Mouse (Mus musculus): ENCODE results near the gene Ppp1r1c. TPM values are rescaled to one million over a fixed set of nuclear protein-coding genes. Genes with fewer than 3 reads are reported as not detected.

Ppp1r1c gene
- total RNA-seq, 2 experiments from 2014 or later = 0.85 TPM; not detected in 1

GRCm38 (mm10) chr2:79741966-79742365 is 34.4 kb downstream of the Ppp1r1c start:
- DNase-seq (ENCODE audit: low spot score in 2 of 2) = no peak

DNA sequence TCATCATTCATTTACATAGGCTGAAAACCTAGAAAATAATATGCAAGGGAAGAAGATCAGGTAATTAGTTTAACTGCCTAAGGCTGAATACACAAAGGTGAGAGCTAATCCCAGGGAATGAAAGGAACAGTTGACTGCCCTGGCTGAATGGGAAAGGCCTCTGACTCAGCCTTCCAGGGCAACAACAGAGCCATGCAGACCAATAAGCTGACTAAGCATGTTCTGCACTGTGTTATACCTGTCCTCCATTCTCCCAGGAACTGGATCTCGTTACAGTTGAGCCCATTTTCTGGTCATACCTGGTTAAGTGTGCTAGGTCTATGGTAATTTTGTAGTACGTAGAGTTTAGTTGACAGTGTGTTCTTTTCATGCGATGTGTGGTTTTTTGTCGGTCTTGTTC is 36.6 kb downstream of the Ppp1r1c start:
- no peak for DNase-seq (ENCODE audit: low spot score in 2 of 2)

- DNase-seq (ENCODE audit: low spot score in 2 of 2) = no peak
Observed at GRCm38 (mm10) chr2:79751685-79752084, 44.1 kb downstream of the Ppp1r1c start.

- peak in 1 of 2 experiments; percentile 42 for DNase-seq (ENCODE audit: low spot score in 2 of 2)
Observed at GRCm38 (mm10) chr2:79760018-79760417, 52.4 kb downstream of the Ppp1r1c start.

GRCm38 (mm10) chr2:79762723-79763388 is 55.3 kb downstream of the Ppp1r1c start:
- no peak for DNase-seq (ENCODE audit: low spot score in 2 of 2)

DNA sequence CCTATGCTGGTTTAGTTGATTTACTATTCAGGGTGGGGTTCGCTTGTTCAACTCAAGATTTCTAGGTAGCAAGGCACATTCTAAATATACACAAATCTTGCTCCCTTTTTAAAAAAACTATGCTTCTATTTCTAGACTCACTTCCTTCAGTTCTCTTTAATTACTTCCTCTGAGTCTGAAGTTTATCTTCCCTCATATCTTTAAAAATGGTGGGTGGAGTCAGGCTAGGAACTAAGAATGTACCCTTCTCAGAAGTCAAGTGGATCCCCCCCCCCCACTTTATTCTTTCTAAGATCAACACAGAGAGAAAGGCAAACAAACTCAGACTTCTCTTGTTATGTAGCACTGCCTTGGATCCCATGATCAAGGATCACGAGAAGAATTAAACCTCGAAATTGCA is 57.5 kb downstream of the Ppp1r1c start:
- no peak for DNase-seq (ENCODE audit: low spot score in 2 of 2)

DNA sequence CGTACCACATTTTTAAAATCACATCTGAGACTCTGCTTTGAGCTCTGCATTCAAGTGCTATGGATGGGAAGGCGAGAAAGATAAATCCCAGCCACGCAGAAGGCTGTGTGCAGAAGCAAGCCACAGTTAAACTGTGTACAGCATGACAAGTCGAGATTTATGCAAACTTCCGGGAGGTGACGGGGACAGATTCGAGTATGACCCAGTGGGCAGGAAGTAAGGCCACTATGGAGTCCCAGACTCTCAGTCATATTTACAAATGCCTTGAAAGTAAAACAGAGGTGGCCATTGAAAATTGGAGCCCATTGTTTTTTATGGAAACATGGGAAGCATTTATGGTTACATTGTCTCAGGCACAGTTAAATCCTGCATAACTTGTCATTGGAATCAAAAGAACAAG is 58.1 kb downstream of the Ppp1r1c start:
- no peak for DNase-seq (ENCODE audit: low spot score in 2 of 2)

DNA sequence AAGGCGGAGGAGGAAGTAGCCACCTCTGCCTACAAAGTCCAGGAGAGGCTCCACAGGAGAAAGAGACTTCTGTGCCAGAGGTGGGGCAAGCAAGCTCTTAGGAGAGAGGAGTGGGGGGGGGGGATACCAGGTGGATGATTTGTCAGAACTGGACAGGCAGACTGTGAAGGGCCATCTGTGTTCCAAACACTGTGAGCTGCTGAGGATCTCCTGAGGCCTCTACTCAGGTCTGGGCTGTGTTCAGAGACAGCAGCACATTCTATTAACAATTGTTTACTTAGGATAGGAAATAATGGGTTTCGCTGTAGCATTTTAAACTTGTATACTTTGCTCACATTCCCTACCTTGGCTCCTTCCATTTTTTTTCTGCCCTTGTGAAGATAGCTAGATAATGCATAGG is 61.0 kb downstream of the Ppp1r1c start:
- no peak for DNase-seq (ENCODE audit: low spot score in 2 of 2)

DNA sequence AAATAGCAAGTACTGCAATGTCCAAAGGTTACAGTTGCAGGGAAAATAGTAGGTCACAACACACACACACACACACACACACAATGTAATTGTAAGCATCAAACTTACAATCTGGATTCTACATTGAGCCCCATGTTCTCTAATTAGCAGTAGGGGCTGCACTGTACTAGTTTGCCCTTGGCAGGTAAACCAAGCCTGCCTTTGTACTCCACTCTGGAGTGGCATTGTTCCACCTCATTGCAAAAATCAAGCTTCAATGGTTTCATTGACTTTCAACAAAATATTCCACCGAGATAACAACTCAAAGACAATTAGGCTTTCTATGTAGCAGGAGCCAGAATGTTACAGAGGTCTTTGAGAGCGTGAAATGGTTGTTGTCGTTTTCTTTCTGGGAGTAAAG is 62.7 kb downstream of the Ppp1r1c start:
- DNase-seq (ENCODE audit: low spot score in 2 of 2) = no peak

DNA sequence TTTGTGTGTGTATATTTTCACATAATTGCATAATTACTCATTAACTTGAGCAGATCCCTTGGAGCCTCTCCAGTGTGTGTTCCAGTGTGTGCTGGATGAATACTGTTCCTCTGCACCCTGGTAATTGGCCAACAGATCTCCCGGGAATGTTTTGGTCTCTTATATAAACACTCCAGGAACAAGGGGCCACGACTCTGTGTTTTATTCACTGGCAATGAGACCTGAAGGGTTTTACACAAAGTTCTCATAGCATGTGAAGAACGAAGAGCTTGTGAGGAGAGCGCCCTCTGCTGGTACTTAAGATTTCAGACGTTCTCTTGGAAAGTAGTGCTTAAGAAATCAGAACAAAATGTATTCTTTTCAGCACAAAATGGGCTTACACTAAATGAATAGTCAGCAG is 66.8 kb downstream of the Ppp1r1c start:
- DNase-seq (ENCODE audit: low spot score in 2 of 2) = peak; percentile 66 to 80

GRCm38 (mm10) chr2:79777801-79778200 is 70.2 kb downstream of the Ppp1r1c start:
- no peak for DNase-seq (ENCODE audit: low spot score in 2 of 2)

DNA sequence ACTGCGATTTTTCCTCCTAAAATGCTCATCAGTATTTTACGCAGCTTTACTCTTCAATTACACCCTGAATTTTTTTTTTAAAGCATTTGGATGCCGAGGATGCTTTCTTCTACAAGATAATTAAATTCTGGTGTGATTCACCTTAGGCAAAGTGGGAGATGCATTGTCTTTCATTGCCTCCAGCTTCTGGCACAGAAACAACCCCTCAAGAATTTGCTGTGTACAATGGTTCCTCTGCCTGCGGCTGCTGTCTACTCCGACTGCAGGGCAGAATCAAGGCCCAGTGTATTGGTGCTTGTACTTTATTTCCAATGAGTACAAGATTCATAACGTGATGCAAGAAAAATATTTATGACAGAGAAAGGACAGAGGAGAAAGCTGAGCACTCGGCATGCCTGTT is 73.2 kb downstream of the Ppp1r1c start:
- no peak for DNase-seq (ENCODE audit: low spot score in 2 of 2)

DNA sequence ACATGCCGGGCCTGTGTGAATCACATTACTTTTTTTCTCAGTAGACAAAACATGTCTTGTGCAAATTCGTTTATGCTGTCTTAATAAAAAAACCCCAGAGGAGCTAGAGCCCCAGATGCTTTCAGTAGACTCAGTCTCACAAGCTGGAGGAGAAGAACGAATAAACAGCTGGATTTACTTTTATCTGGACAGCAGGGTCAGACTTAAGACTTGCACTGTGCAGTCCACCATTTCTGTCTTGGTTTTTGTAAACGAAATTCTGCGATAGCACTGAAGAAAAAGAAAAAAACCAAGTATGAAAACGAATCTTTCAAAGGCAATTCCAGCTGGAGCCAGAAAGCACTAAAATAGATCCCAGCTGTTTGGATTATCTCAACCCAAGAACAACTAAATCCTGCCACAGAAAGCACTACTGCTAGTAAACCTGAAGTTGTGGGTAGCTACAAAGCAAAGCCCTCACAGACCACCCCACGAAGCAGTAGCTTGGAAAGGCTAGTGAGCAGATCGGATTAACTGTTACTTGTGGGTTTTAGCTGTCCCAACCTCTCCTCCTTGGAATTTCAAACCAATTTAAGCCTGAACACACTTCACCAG is 78.1 kb downstream of the Ppp1r1c start:
- no peak for DNase-seq (ENCODE audit: low spot score in 2 of 2)

- DNase-seq (ENCODE audit: low spot score in 2 of 2) = no peak
Observed at GRCm38 (mm10) chr2:79786467-79786866, 78.9 kb downstream of the Ppp1r1c start.

GRCm38 (mm10) chr2:79793186-79793585 is 85.6 kb downstream of the Ppp1r1c start:
- no peak for DNase-seq (ENCODE audit: low spot score in 2 of 2)

GRCm38 (mm10) chr2:79797444-79797843 is 89.9 kb downstream of the Ppp1r1c start:
- DNase-seq (ENCODE audit: low spot score in 2 of 2) = no peak

- DNase-seq (ENCODE audit: low spot score in 2 of 2) = no peak
Observed at GRCm38 (mm10) chr2:79798627-79799026, 91.0 kb downstream of the Ppp1r1c start.

GRCm38 (mm10) chr2:79815708-79816484 is 108.3 kb downstream of the Ppp1r1c start:
- no peak for DNase-seq (ENCODE audit: low spot score in 2 of 2)

GRCm38 (mm10) chr2:79819543-79819942 is 112.0 kb downstream of the Ppp1r1c start:
- DNase-seq (ENCODE audit: low spot score in 2 of 2) = no peak

- DNase-seq (ENCODE audit: low spot score in 2 of 2) = no peak
Observed at GRCm38 (mm10) chr2:79825853-79826252, 118.3 kb downstream of the Ppp1r1c start.

GRCm38 (mm10) chr2:79839090-79839489 is 131.5 kb downstream of the Ppp1r1c start:
- no peak for DNase-seq (ENCODE audit: low spot score in 2 of 2)

- DNase-seq (ENCODE audit: low spot score in 2 of 2) = no peak
Observed at GRCm38 (mm10) chr2:79839513-79839912, 131.9 kb downstream of the Ppp1r1c start.

Measured in layer of hippocampus, postnatal 14 days (tissue).